Mouse (Mus musculus) G1E (cell line): ENCODE measurements around the gene Uncx.

Experiments
- CTCF ChIP-seq: IDR thresholded peaks from 2 replicates; pipeline ENCODE4 v1.5.1; 2012; ENCODE audit warnings: low read depth, low read length, inconsistent platforms, mixed read lengths
- GATA1 ChIP-seq: IDR thresholded peaks from 2 replicates; pipeline ENCODE4 v1.6.1; 2012; ENCODE audit warnings: borderline replicate concordance, low read length, inconsistent platforms, mixed read lengths
- POLR2AphosphoS5 ChIP-seq: IDR thresholded peaks from 2 replicates; pipeline ENCODE4 v1.6.1; 2012; ENCODE audit warnings: low read depth, low read length, inconsistent platforms; ENCODE audit not compliant: insufficient replicate concordance

GRCm38 (mm10) chr5:139528851-139529250, 14.4 kb upstream of the Uncx start:
- TF ChIP-seq CTCF, result no peak
- no peak for TF ChIP-seq POLR2AphosphoS5
- TF ChIP-seq GATA1, result no peak
